Mouse (Mus musculus) hindbrain, postnatal 0 days (tissue): ENCODE measurements at regions not wholly inside any gene's neighbourhood (a gene's known extent, or its start where the extent isn't known, plus 50 kb on each side); places are given as distances from the start of the nearest gene placed in this dataset.

Experiments used
- ATAC-seq: fragments of 200-750 bp; cut with Nextera tagmentation; 2 replicates; pipeline ENCODE4 v1.8.0; 2017; ENCODE audit warnings: mild to moderate bottlenecking, moderate TSS enrichment, moderate library complexity
- DNase-seq: peaks from one replicate; pipeline ENCODE4 v3.0.0-alpha.2; 2015; ENCODE audit warnings: low spot score
- H3K27ac ChIP-seq: fragments of 300-500 bp; sonication (generic); 2 replicates; pipeline ENCODE4 v1.5.1; 2014; ENCODE audit warnings: mild to moderate bottlenecking
- H3K27me3 ChIP-seq: fragments of 300-500 bp; sonication (generic); 2 replicates; pipeline ENCODE4 v1.6.1; 2014; ENCODE audit warnings: low read length, mixed read lengths; ENCODE audit not compliant: insufficient read depth
- H3K36me3 ChIP-seq: fragments of 300-500 bp; sonication (generic); 2 replicates; pipeline ENCODE4 v1.6.1; 2014; ENCODE audit warnings: low read length, mixed read lengths; ENCODE audit not compliant: insufficient read depth
- H3K4me1 ChIP-seq: fragments of 300-500 bp; sonication (generic); 2 replicates; pipeline ENCODE4 v1.6.1; 2014; ENCODE audit warnings: antibody characterized with exemption, low read length, mixed read lengths; ENCODE audit not compliant: insufficient read depth
- H3K4me2 ChIP-seq: fragments of 300-500 bp; sonication (generic); 2 replicates; pipeline ENCODE4 v1.6.1; 2014; ENCODE audit warnings: low read depth, mild to moderate bottlenecking, low read length, moderate library complexity, mixed read lengths
- H3K4me3 ChIP-seq: fragments of 300-500 bp; sonication (generic); 2 replicates; pipeline ENCODE4 v1.5.1; 2014; ENCODE audit warnings: low read length
- H3K9ac ChIP-seq: fragments of 300-500 bp; sonication (generic); replicated peaks from 2 replicates; pipeline ENCODE4 v1.6.1; 2014; ENCODE audit warnings: mild to moderate bottlenecking, low read length, moderate library complexity, mixed read lengths
- H3K9me3 ChIP-seq: fragments of 300-500 bp; sonication (generic); 2 replicates; pipeline ENCODE4 v1.6.1; 2016; ENCODE audit warnings: low read length, mixed read lengths
- CTCF ChIP-seq: IDR thresholded peaks from 2 replicates; pipeline ENCODE4 v1.5.1; 2016; ENCODE audit warnings: antibody characterized with exemption, control low read depth, low read depth
- WGBS: fragments of 180-500 bp; shearing (Covaris S2); extraction: QIAGEN DNeasy Blood & Tissue Kit; methylation state at CpG from one replicate; pipeline ENCODE4 v1.1.7; 2014; 5-methylcytosine and 5-hydroxymethylcytosine counted together

DNA sequence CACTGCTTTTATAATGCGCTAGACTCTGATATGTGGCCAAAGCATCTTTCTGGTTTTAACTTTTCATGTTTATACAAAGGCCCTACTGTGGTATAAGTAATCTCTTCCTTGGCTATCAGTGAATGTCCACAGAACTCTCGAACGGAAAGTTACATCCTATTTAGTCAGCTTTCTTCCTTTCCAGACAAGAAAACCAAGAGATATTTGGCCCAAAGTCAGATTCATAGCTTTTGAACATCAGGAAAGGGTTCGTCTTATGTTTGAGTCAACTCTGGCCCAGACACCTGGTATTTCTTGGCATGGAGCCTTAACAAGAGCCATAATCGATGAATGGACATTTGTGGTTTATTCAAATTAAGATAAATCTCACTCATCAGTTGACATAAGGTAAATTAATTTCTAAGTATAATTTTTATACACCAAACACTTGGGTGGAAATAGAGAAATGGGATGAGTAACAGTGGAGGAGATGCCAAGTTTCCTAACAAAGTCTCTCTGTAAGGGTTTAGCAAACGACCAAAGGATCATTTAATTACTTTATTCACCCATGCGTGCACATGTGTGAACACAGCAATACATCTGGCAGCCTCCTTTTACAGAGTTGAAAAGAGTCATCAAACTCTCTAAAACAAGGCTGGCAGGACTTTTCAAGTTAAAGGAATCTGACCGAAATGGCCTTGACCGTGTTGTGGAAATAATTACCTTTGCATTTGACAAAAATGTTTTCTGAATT lies 287.2 kb upstream of the Rbms1 start:
- no peak overlapping the region for H3K9ac ChIP-seq
- WGBS, result 46% methylated on average over 9 of the region's 9 CpGs
- DNase-seq, result peak; percentile 25
- no peak for ATAC-seq
- no peaks in the 10 kb centered on the region for H3K27me3 ChIP-seq
- TF ChIP-seq CTCF, result no peak
- H3K4me3 ChIP-seq, result no peak overlapping the region
- H3K4me1 ChIP-seq, result no peaks in the 10 kb centered on the region
- H3K27ac ChIP-seq, result no peak overlapping the region
- H3K36me3 ChIP-seq, result no peaks in the 10 kb centered on the region
- no peak overlapping the region for H3K4me2 ChIP-seq
- no peaks in the 10 kb centered on the region for H3K9me3 ChIP-seq

DNA sequence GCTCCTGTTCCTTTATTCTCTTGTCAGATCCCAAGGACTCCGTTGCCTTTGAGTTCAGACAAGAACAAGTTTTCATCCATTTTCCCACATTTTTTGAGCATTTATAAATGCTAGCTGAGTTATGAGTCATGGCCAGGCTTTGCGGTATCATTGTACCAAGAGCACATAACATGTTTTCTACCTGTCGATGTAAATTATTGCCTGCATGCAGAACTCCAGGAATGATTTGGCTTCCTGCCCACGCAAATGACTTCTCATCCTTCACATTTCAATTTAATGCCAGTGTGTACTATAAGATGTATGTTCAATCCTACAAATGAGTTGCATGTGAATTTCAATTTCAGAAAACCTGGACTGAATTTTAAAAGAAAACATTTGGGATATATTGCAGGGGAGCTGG lies 285.0 kb upstream of the Rbms1 start:
- Histone ChIP-seq H3K27me3 (no peaks in the 10 kb centered on the region), H3K4me2 (no peak overlapping the region), H3K36me3 (no peaks in the 10 kb centered on the region), H3K4me3 (no peak overlapping the region), H3K27ac (no peak overlapping the region), H3K4me1 (no peaks in the 10 kb centered on the region), H3K9me3 (no peaks in the 10 kb centered on the region), H3K9ac (no peak overlapping the region)
- 78% methylated on average over 4 of the region's 4 CpGs for WGBS
- TF ChIP-seq CTCF, result no peak
- no peak for ATAC-seq
- peak; percentile 15 for DNase-seq

DNA sequence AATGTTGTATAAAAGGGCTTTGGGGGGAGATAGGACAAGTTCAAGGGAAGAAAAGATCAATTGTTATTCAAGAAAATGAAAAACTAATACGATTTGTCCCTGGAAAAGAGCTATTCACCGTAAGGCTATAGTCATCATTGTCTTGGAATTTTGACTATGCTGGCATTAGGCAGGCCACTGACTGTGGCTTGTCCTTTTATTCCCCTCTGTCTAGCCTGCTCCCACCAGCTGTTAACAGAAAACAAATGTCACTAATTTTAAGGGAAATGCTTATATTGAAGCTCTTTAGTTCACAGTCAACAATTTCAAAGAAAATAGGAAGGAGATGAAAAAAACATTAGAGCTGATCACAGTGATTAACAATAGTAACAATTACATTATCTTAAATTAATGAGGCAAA lies 284.3 kb upstream of the Rbms1 start:
- Histone ChIP-seq H3K4me1 (no peaks in the 10 kb centered on the region), H3K9me3 (no peaks in the 10 kb centered on the region), H3K4me2 (no peak overlapping the region), H3K4me3 (no peak overlapping the region), H3K9ac (no peak overlapping the region), H3K27me3 (no peaks in the 10 kb centered on the region), H3K36me3 (no peaks in the 10 kb centered on the region), H3K27ac (no peak overlapping the region)
- no peak for TF ChIP-seq CTCF
- no peak for DNase-seq
- 33% methylated on average over 2 of the region's 2 CpGs for WGBS
- ATAC-seq, result no peak

DNA sequence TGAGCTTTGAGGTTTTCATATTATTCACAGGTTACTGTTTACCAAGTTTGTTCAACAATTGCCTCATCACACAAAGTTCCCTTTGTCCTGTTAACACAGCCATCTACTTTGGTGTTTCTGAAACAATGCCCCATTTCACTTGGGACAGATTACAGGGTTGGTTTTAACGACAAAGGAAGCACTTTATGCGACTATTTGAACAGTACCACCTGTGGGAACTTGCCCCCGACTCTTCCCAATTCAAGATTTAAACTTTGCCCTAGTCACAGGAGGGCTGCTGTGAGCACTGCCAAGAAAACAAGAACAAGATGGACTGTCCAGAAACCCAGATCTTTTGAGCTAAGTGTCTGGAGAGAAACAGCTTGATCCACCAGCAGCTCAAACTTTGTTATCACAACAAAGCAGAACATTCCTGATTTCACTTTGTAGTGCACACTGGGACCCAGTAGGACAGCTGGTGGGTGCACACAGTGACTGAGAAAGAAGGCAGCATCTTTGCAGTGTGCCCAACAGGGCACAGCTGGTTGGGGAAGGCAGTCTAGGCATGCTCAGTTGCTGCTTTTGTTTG lies 283.8 kb upstream of the Rbms1 start:
- no peak for TF ChIP-seq CTCF
- H3K9me3 ChIP-seq, result no peaks in the 10 kb centered on the region
- H3K36me3 ChIP-seq, result no peaks in the 10 kb centered on the region
- no peaks in the 10 kb centered on the region for H3K4me1 ChIP-seq
- no peak overlapping the region for H3K4me2 ChIP-seq
- no peak overlapping the region for H3K4me3 ChIP-seq
- H3K27ac ChIP-seq, result no peak overlapping the region
- ATAC-seq (no peak), DNase-seq (no peak)
- H3K27me3 ChIP-seq, result no peaks in the 10 kb centered on the region
- no peak overlapping the region for H3K9ac ChIP-seq
- WGBS, result 4% methylated on average over 3 of the region's 3 CpGs

DNA sequence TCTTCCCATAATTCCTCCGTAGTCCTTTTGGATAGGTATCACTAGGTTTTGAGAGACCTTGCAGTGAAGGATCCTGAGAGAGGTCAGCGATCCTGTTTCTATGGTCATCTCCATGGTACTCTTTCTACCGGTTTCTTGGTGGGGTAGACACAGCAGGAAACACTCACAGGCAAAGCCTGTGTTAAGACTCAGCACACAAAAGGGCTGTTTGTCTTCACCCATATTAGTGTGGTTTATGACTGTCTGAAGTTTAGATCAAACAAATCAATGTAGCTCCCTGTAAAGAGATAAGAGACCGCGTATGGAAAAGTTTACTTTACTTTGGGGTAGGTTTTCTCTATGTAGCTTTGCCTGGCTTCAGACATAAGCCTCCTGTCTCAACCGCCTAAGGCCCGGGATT lies 282.5 kb upstream of the Rbms1 start:
- no peaks in the 10 kb centered on the region for H3K9me3 ChIP-seq
- no peak for TF ChIP-seq CTCF
- DNase-seq, result no peak
- no peak overlapping the region for H3K27ac ChIP-seq
- no peaks in the 10 kb centered on the region for H3K27me3 ChIP-seq
- no peak for ATAC-seq
- H3K4me3 ChIP-seq, result no peak overlapping the region
- H3K36me3 ChIP-seq, result no peaks in the 10 kb centered on the region
- 87% methylated on average over 7 of the region's 7 CpGs for WGBS
- no peak overlapping the region for H3K4me2 ChIP-seq
- H3K4me1 ChIP-seq, result no peaks in the 10 kb centered on the region
- H3K9ac ChIP-seq, result no peak overlapping the region

DNA sequence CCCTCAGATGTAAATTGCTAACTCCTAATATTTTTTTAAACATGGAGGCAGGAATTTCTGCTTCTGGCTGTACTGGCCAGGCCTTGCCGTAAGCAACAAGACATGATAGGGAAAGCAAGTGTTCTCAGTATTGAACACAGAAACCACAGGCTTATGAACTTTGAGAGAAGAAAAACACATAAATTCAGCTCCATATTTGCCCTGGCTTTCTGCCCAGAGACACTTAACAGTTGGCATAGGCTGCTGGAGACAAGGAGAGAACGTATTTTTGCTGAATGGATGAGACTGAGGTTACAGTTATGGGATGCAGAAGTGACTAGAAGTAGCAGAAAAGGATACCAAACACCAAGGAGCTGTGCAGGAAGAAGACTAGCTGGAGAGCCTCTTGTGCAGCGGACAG lies 258.7 kb upstream of the Rbms1 start:
- ATAC-seq, result no peak
- no peak for TF ChIP-seq CTCF
- no peaks in the 10 kb centered on the region for H3K36me3 ChIP-seq
- H3K27me3 ChIP-seq, result no peaks in the 10 kb centered on the region
- H3K4me1 ChIP-seq, result no peaks in the 10 kb centered on the region
- H3K9ac ChIP-seq, result no peak overlapping the region
- no peak overlapping the region for H3K4me2 ChIP-seq
- no peaks in the 10 kb centered on the region for H3K9me3 ChIP-seq
- H3K4me3 ChIP-seq, result no peak overlapping the region
- H3K27ac ChIP-seq, result no peak overlapping the region
- DNase-seq, result peak; percentile 18
- 70% methylated on average over 3 of the region's 3 CpGs for WGBS

DNA sequence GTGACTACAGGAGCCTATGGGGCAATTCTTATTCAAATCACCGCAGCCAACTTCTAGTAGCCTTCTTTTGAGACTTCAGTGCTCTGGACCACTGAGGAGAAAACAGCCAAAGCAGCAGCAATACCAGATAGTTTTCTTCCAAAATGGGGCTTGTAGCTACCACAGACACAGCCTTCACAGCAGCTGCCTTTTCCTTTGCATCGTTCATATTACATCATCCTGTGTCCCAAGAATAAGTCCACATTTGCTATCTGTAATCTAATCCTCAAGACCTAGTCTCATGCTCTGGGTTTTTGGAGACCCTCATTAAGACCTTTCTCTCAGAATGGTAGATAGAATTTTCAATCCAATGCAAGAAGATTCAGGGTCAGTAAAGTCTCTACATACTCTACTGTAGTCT lies 258.2 kb upstream of the Rbms1 start:
- Histone ChIP-seq H3K4me1 (no peaks in the 10 kb centered on the region), H3K27ac (no peak overlapping the region), H3K4me3 (no peak overlapping the region), H3K27me3 (no peaks in the 10 kb centered on the region), H3K9ac (no peak overlapping the region), H3K36me3 (no peaks in the 10 kb centered on the region), H3K9me3 (no peaks in the 10 kb centered on the region), H3K4me2 (no peak overlapping the region)
- ATAC-seq (no peak), DNase-seq (no peak)
- TF ChIP-seq CTCF, result no peak
- 95% methylated on average over 2 of the region's 2 CpGs for WGBS
